Mouse (Mus musculus): ENCODE data around the gene Amh. TPM values are rescaled to one million over a fixed set of nuclear protein-coding genes. Genes with fewer than 3 reads are reported as not detected.

Gene Amh
- polyA plus RNA-seq, 1 experiment from 2014 or later: 0.47 TPM

- no peaks in the 10 kb centered on the region for H3K27me3 ChIP-seq
- no peak for ATAC-seq
- TF ChIP-seq CTCF (IDR thresholded peaks at IDR 0.05): no peak
- ChIA-PET POLR2A (no interaction called here), CTCF (interaction anchor here (5.0 kb wide), 1 partner anchor 9 kb away, joined by 29 read pairs; no protein-coding TSS in a partner anchor)
- in situ Hi-C loops (cut with MboI; ENCODE audit: low pct_unique_long_range_greater_than_20kb): no loop called here
- DNase-seq (ENCODE audit: low read depth, low spot score): no peak
Observed at GRCm38 (mm10) chr10:80784302-80784701, 20.7 kb upstream of the Amh start.

GRCm38 (mm10) chr10:80784871-80785270 lies 20.2 kb upstream of the Amh start:
- CTCF ChIA-PET: interaction anchor here (1.3 to 5.0 kb wide), 2 partner anchors 9 to 96 kb away, joined by 4 to 29 read pairs; no protein-coding TSS in a partner anchor
- POLR2A ChIA-PET: interaction anchor here (0.5 kb wide), 1 partner anchor 51 kb away, joined by 3 read pairs; no protein-coding TSS in a partner anchor
- in situ Hi-C loops (cut with MboI; ENCODE audit: low pct_unique_long_range_greater_than_20kb): no loop called here
- ATAC-seq (no peak), DNase-seq (ENCODE audit: low read depth, low spot score) (no peak)
- TF ChIP-seq CTCF (IDR thresholded peaks at IDR 0.05): no peak
- H3K27me3 ChIP-seq: no peaks in the 10 kb centered on the region

GRCm38 (mm10) chr10:80785963-80786362 lies 19.1 kb upstream of the Amh start:
- no peak for ATAC-seq
- in situ Hi-C loops (cut with MboI; ENCODE audit: low pct_unique_long_range_greater_than_20kb): no loop called here
- POLR2A ChIA-PET: interaction anchor here (1.0 kb wide), 2 partner anchors 9 kb away, joined by 3 to 4 read pairs; no protein-coding TSS in a partner anchor
- no peaks in the 10 kb centered on the region for H3K27me3 ChIP-seq
- CTCF ChIA-PET: interaction anchor here (1.3 to 5.0 kb wide), 3 partner anchors 10 to 95 kb away, joined by 3 to 29 read pairs (median 4); no protein-coding TSS in a partner anchor
- no peak for TF ChIP-seq CTCF (IDR thresholded peaks at IDR 0.05)
- DNase-seq (ENCODE audit: low read depth, low spot score): no peak

GRCm38 (mm10) chr10:80787517-80787916 lies 17.5 kb upstream of the Amh start:
- in situ Hi-C loops (cut with MboI; ENCODE audit: low pct_unique_long_range_greater_than_20kb): no loop called here
- H3K27me3 ChIP-seq: no peaks in the 10 kb centered on the region
- DNase-seq (ENCODE audit: low read depth, low spot score): no peak
- no peak for ATAC-seq
- CTCF ChIA-PET: interaction anchor here (5.0 kb wide), 1 partner anchor 12 kb away, joined by 29 read pairs; no protein-coding TSS in a partner anchor
- POLR2A ChIA-PET: interaction anchor here (1.3 kb wide), 1 partner anchor 33 kb away, joined by 3 read pairs; the partner anchor contains the start of gene Dot1l
- TF ChIP-seq CTCF (IDR thresholded peaks at IDR 0.05): no peak

- ATAC-seq (no peak), DNase-seq (ENCODE audit: low read depth, low spot score) (no peak)
- no peaks in the 10 kb centered on the region for H3K27me3 ChIP-seq
- no peak for TF ChIP-seq CTCF (IDR thresholded peaks at IDR 0.05)
- ChIA-PET POLR2A (no interaction called here), CTCF (no interaction called here)
- in situ Hi-C loops (cut with MboI; ENCODE audit: low pct_unique_long_range_greater_than_20kb): no loop called here
Observed at GRCm38 (mm10) chr10:80790761-80791404, 14.2 kb upstream of the Amh start.

- DNase-seq (ENCODE audit: low read depth, low spot score) (no peak), ATAC-seq (no peak)
- no peaks in the 10 kb centered on the region for H3K27me3 ChIP-seq
- ChIA-PET POLR2A (no interaction called here), CTCF (no interaction called here)
- TF ChIP-seq CTCF (IDR thresholded peaks at IDR 0.05): no peak
- in situ Hi-C loops (cut with MboI; ENCODE audit: low pct_unique_long_range_greater_than_20kb): no loop called here
Observed at GRCm38 (mm10) chr10:80791476-80792174, 13.4 kb upstream of the Amh start.

GRCm38 (mm10) chr10:80792175-80793032 lies 12.6 kb upstream of the Amh start:
- no peaks in the 10 kb centered on the region for H3K27me3 ChIP-seq
- DNase-seq (ENCODE audit: low read depth, low spot score) (no peak), ATAC-seq (no peak)
- in situ Hi-C loops (cut with MboI; ENCODE audit: low pct_unique_long_range_greater_than_20kb): no loop called here
- POLR2A ChIA-PET: interaction anchor here (1.1 kb wide), 1 partner anchor 14 kb away, joined by 3 read pairs; no protein-coding TSS in a partner anchor
- CTCF ChIA-PET: no interaction called here
- TF ChIP-seq CTCF (IDR thresholded peaks at IDR 0.05): no peak

- ChIA-PET POLR2A (interaction anchor here (1.1 kb wide), 1 partner anchor 15 kb away, joined by 3 read pairs; no protein-coding TSS in a partner anchor), CTCF (no interaction called here)
- H3K27me3 ChIP-seq: no peaks in the 10 kb centered on the region
- in situ Hi-C loops (cut with MboI; ENCODE audit: low pct_unique_long_range_greater_than_20kb): no loop called here
- TF ChIP-seq CTCF (IDR thresholded peaks at IDR 0.05): no peak
- no peak for ATAC-seq
- DNase-seq (ENCODE audit: low read depth, low spot score): no peak
Observed at GRCm38 (mm10) chr10:80793033-80793784, 11.8 kb upstream of the Amh start.

- DNase-seq (ENCODE audit: low read depth, low spot score) (no peak), ATAC-seq (no peak)
- ChIA-PET POLR2A (interaction anchor here (1.0 kb wide), 1 partner anchor 39 kb away, joined by 10 read pairs; the partner anchor contains the start of gene Dot1l), CTCF (no interaction called here)
- in situ Hi-C loops (cut with MboI; ENCODE audit: low pct_unique_long_range_greater_than_20kb): no loop called here
- H3K27me3 ChIP-seq: no peaks in the 10 kb centered on the region
- TF ChIP-seq CTCF (IDR thresholded peaks at IDR 0.05): no peak
Observed at GRCm38 (mm10) chr10:80793803-80794202, 11.2 kb upstream of the Amh start.
